Comparison of ENCODE assay signal across 16 mouse cellular contexts in the genomic region with DNA sequence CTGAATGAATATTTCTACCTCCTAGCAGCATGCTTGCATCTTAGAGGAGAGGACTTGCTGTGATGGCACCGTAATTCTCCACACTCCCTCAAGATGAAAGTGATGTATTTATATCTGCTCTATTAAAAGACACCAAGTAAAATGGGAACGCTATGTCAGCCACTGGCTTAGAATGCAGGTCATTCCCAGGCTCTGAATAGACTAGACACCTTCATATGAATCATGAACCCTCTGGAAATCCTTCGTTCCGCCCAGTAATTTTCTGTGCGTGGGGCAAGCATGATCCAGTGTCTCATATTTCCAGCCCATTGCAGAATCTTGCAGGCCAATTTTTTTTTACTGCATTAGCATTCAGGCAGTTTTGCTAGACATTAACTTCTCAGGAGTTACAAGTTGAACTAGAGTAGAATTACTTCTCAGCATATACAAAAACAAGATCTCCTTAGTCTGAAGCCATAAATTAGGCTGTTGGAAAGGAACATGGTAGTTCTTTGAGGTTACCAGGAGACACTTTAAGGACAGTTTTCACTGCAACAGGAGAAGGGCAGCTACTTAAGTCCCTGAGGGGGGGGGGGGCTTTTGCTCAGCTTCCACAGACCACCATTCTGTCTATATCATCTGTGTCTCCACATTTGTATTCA.
A peak's percentile ranks its signal among the peaks of the same experiment; 100 is the strongest.
DNase-seq lines count a peak whose midpoint lies in the region; ATAC-seq lines count a peak whose summit lies in the region.
"Had no signal": no experiment of that assay in that cellular context is flagged by ENCODE, and none has a peak within 500 bp of the region (broad histone marks: within the 10 kb centered on the region; RNA-seq: fewer than 3 reads in every experiment).

No protein-coding gene starts in this region.

- peak; percentile 96 for ATAC-seq in frontal cortex, adult (ENCODE audit: low TSS enrichment)
- ATAC-seq: activated CD4-positive, CD25-positive, alpha-beta regulatory T cell, adult 4 months; forebrain, embryonic 14.5 days; intestine, embryonic 15.5 days had no signal

- DNase-seq in frontal cortex, postnatal 14 days (ENCODE audit: low spot score in 2 of 2): no peak
- DNase-seq in heart, adult 8-10 months (ENCODE audit: low spot score): peak; percentile 9
- DNase-seq in heart, postnatal 4 days: no peak
- DNase-seq in left cerebral cortex, adult 18-20 months (ENCODE audit: low spot score in 2 of 2): peak; percentile 2 to 12
- DNase-seq in left cerebral cortex, postnatal 10 days (ENCODE audit: extremely low spot score in 1 of 2, low spot score in 2 of 2): no peak
- DNase-seq in skeletal muscle tissue, adult 2 months (ENCODE audit: low read depth, low spot score): peak; percentile 57
- no peak for DNase-seq in cerebellum, adult 9-11 months
- DNase-seq: cerebellum, postnatal 14 days; embryo, embryonic 11 days; liver, embryonic 13.5 days; spleen, adult 18-20 months; thymus, adult 2 months had no signal

- intact Hi-C loops in left cerebral cortex, postnatal 10 days (cut with DNase I): no loop called here

Comparison
In these comparisons a context has a peak if more than half of its experiments do, and no peak if none do; other contexts are left out.
1. DNase-seq: peak in heart, adult 8-10 months (single experiment), left cerebral cortex, adult 18-20 months (2 of 2) and skeletal muscle tissue, adult 2 months (single experiment); none in frontal cortex, postnatal 14 days (0 of 2), heart, postnatal 4 days (single experiment), left cerebral cortex, postnatal 10 days (0 of 2) and cerebellum, adult 9-11 months (single experiment).